Mouse (Mus musculus) right cerebral cortex, adult 18-20 months (tissue): ENCODE measurements around the gene Csnk2b.
A peak's percentile ranks its signal among the peaks of the same experiment; 100 is the strongest.
"Not testable (repeated sequence)": the region's sequence is repeated elsewhere in the genome, so short reads cannot be mapped to it uniquely, and the experiment has no call there.

Experiments
- DNase-seq: peaks from one replicate; pipeline ENCODE4 v3.0.0; 2022; ENCODE audit warnings: mixed read lengths

Gene Csnk2b

DNA sequence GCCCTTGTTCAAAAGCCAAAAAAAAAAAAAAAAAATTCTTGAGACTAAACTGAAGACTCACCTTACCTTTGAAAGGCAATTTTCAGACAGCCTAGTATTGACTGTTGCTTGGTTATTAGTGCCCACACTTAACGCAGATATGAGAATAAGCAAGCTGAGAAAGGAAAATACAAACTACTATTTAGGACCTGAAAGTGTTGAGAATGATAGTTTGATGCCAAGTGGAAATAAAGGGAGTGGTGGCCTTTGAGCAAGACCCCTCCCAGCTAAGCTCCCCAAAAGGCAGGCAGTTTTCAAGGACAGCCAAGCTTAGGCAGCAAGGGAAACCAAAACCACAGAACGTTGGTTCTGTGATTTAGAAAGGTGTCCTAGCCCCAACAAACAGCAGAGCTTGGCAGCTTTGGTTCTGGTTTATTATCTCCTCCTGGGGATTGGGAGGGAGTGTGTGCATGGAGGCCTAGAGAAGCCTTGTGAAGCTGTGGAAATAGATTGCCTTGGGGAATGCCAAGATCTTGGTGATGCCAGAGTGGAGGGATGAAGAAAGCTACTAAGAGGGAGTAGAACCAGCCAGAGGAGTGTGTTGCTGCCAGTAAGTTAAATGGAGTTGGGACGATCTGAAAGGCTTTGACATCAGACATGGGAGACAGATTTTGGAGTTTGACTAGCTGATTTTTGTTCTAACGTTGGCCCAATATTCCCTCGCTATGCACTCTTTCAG, 26.2 kb upstream of the Csnk2b start:
- no peak for DNase-seq

- no peak for DNase-seq
These were observed 25.5 kb upstream of the Csnk2b start for GRCm38 (mm10) chr17:35147348-35147747.

DNA sequence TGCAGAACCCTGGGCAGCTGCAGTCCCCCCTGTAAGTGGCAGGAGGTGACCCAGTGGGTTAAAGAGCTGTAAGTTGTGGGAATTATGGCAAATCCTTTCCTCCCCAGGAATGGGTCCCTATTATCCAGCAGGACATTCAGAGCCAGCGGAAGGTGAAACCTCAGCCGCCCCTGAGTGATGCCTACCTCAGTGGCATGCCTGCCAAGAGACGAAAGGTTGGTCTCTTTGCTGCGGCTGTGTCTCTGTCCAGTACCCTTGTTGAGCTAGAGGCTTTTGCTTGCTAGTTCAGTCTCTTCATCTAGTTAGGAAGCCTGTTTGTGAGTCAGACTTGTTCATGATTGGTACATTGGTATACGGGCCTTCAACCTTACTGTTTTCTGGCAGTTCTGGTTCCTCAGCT, 24.3 kb upstream of the Csnk2b start:
- DNase-seq, result no peak

DNA sequence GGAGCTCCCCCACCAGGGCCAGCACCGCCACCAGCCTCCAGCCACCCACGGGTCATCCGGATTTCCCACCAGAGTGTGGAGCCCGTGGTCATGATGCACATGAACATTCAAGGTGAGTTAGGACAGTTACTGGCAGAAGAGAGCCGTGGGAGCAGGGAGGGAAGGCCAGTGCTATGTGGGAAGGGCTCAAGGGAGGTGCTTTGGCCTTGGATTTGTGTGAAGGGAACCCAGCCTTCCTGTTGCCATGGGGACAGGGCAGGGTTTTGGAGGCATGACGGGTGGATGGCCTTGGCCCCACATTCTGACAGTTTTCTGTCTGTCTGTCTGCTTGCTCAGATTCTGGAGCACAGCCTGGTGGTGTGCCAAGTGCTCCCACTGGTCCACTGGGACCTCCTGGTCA, 20.1 kb upstream of the Csnk2b start:
- no peak for DNase-seq

- DNase-seq, result no peak
These were observed 18.7 kb upstream of the Csnk2b start for GRCm38 (mm10) chr17:35140490-35140996.

- DNase-seq, result no peak
These were observed 17.4 kb upstream of the Csnk2b start for GRCm38 (mm10) chr17:35139269-35139668.

- no peak for DNase-seq
These were observed 13.9 kb upstream of the Csnk2b start for GRCm38 (mm10) chr17:35135591-35136320.

DNA sequence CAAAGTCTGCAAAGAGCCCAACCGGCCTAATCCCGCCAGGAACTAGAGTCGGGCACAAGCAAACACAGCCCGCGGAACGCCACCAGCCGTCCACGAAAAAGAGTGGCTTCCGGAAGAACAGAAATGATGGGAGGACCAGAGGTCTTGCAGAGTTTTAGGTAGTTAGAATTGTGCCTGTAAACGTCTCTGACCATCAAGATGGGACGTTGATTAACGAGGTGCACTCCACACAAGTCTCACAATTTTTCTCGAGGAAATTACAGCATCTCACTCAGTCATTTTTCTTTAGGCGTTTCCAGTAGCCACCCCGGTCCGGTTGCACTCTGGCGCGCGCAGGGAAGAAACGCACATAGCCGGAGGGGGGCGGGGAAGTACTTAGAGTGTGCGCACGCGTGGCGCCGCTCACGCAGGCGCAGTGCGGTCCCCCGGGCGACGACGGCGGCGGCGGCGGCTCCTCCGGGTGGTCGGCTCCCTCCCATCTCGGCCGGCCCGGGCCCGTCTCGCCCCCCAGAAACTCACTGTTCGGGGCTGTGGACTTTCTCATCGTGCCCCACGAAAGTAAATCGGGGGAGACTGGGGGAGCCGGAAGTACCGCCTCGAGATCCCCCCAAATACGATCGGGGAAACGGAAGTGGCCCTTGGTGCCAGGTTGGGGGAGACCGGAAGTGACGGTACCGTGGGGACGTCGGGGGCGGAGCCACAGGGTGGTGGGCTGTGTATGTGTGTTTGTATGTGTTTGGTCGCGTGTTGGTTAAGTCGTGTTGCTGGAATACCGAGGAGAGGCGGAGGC, 13.1 kb upstream of the Csnk2b start, which contains the start of gene Bag6:
Bag6 (plus strand) TSS at position 378 of the 790 bp plus-strand sequence.
- DNase-seq, result peak; percentile 92

DNA sequence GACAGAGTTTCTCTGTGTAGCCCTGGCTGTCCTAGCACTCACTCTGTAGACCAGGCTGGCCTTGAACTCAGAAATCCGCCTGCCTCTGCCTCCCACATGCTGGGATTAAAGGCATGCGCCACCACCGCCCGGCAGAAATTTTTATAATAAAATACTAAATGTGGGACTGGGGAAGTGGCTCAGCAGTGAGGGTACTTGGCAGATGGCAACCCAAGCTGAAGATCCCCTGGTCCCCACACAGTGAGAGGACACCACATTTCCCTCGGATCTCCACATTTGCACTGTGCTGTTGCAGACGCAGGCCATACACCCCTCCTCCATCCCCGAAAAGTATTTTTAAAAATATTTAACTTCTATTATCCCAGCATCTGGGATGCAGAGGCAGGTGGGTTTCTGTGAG, 11.7 kb upstream of the Csnk2b start:
- DNase-seq, result no peak

- no peak for DNase-seq
These were observed 10.3 kb upstream of the Csnk2b start for GRCm38 (mm10) chr17:35132174-35132560.

- DNase-seq, result no peak
These were observed 9.8 kb upstream of the Csnk2b start, which contains the start of gene Apom for GRCm38 (mm10) chr17:35131500-35132173. Gene Apom (minus strand): TSS chr17:35132050.

DNA sequence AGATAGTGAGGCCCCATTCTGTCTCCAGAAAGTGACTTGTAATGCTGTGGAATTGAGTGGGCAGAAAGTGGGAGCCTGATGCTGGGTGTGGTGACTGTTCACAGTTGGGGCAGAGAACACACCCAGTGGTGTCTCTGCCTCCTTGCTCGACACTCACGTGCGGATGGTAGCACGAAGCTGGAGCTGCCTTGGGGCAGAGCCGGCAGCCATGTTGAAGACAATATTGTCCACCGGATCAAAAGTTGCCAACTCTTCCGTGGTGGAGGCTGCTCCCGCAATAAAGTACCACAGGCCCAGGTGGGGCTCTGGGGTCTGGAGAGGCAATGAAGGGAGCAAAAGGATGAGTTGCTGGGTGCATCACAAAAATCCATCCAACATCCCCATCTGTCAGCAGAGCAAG, 9.2 kb upstream of the Csnk2b start:
- no peak for DNase-seq

- no peak for DNase-seq
These were observed 7.1 kb upstream of the Csnk2b start for GRCm38 (mm10) chr17:35128996-35129395.

GRCm38 (mm10) chr17:35127017-35127416, 5.2 kb upstream of the Csnk2b start:
- no peak for DNase-seq

DNA sequence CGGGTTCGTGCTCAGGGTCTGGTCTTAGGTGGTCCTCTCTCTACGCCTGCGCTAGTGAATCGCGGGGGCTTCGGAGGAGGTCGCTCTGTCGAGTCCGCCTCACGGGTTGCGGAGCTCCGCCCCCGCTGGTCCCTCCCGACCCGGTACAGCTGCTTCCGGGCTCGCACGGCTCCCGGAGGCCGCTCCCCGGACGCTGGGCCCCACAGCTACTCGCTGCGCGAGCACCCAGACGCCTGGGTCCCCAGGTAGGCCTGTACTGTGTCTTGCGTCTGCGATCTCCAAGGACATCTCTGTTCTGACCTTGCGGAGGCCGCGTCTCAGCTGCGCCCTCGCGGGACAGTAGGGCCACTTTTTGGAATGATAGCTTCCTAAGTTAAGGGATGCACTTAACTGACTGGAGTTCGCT, 4.4 kb upstream of the Csnk2b start, which contains the start of gene D17H6S53E:
D17H6S53E (plus strand) TSS at position 168 of the 406 bp plus-strand sequence.
- DNase-seq, result peak; percentile 73

DNA sequence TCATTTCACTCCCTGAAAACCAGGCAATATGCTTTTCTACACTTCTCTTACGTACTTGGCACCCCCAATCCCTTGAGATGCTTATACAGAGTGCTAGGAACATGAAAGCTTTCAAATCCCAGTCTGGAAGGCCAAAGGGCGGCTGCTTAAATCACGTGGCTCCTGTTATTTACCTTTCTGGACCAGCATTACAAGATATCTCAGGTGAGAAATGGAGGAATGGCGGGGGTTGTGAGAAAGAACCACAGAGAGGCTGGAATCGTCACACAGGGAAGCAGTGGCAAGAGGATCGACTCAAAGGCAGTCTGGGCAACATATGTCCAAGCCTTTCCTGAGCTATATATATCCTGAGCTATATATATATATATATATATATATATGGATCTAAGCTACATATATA, 3.7 kb upstream of the Csnk2b start:
- no peak for DNase-seq

DNA sequence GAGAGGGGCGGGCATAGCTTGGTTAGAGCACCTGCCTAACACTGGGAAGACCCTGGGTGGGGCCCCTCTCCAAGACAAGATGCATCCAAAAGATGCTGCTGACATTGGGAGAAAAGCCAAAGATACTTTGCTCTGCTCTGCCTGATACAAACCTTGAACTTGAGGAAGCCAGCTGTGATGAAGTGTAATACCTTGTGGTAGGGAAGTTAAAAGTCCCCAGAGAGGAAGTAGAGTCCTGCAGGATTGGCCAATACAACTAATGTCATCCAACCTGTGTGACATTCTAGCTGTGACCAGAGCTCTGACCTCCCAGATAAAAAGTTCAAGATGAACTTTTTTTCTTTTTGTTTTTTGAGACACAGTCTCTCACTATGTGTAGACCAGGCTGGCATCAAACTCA, 3.2 kb upstream of the Csnk2b start:
- DNase-seq, result no peak

GRCm38 (mm10) chr17:35124261-35124896, 2.5 kb upstream of the Csnk2b start:
- DNase-seq, result not testable (repeated sequence)

- not testable (repeated sequence) for DNase-seq
These were observed 1.4 kb upstream of the Csnk2b start for GRCm38 (mm10) chr17:35123287-35123686.

- DNase-seq, result peak; percentile 99
These were observed 582 bp downstream of the Csnk2b start, which contains the start of gene Gpank1 for GRCm38 (mm10) chr17:35121143-35121799. Gene Gpank1 (plus strand): TSS chr17:35121455.

DNA sequence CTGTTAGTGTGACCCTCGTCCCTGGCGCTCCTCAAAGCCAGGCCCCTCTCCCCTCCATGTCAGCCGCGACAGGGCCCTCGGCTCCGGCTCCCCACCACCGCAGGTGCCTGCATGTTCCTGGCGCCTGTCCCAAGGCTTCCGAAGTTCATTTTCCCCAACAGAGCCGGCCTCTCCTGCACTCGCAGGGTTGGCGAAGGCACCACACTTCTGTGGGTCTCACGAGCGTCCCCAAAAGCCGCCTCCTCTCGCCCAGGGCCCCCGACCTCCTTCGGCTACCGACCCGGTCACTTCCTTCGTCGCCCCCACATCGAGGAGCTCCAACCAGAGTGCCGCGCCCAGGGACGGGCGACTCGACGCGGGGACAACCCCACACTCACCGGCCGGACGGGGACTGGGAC, 1.1 kb downstream of the Csnk2b start:
- DNase-seq, result no peak
